Mouse (Mus musculus): Measurements from ENCODE around the gene Zfp764. TPM values are rescaled to one million over a fixed set of nuclear protein-coding genes. Genes with fewer than 3 reads are reported as not detected.
"Not testable (repeated sequence)": the region's sequence is repeated elsewhere in the genome, so short reads cannot be mapped to it uniquely, and the experiment has no call there.

The Zfp764 gene
- 9.0 and 9.5 TPM in 2 replicates for polyA plus RNA-seq (2015; fragmentation: Nextera tagmentation; extraction: Ambion mirVana)

- 3% methylated on average over 40 of the region's 40 CpGs for WGBS
These were observed at the start of gene Zfp764 for GRCm38 (mm10) chr7:127406002-127406987. Zfp764 (minus strand) TSS chr7:127406822.

DNA sequence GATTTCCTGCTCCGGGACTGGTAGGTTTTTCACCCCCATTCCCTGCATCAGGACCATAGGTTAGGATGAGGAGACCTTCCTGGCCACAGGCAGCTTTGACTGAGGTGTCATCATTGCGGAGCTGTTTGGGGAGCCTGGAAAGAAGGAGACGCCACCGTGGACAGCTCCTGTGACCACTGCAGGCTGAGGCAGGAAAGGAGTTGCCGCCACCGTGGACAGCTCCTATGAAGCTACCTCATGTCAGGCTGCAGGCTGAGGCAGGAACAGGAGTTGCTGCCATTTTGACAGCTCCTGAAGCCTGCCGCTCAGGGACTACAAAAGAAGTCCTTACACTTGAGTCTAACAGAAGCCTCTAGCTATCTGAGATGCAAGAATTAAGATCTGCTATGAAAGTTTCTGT is 48.3 kb upstream of the Zfp764 start:
- peaks cover 10% of the 10 kb centered on the region for H3K9me3 ChIP-seq (ENCODE audit: low read length)
- no peak overlapping the region for H3K4me3 ChIP-seq (ENCODE audit: low read length)
- no peak for ATAC-seq (ENCODE audit: low FRiP score, low TSS enrichment)
- H3K36me3 ChIP-seq (ENCODE audit: insufficient read depth, low read length): peaks cover 26% of the 10 kb centered on the region
- H3K27ac ChIP-seq (ENCODE audit: low read length): no peak overlapping the region
- WGBS: 87% methylated on average over 7 of the region's 7 CpGs
- H3K9ac ChIP-seq (replicated peaks; ENCODE audit: low read length): no peak overlapping the region
- H3K27me3 ChIP-seq (ENCODE audit: insufficient read depth, low read length): no peaks in the 10 kb centered on the region
- H3K4me2 ChIP-seq (replicated peaks; ENCODE audit: low read depth, low read length): no peak overlapping the region
- peaks cover 21% of the 10 kb centered on the region for H3K4me1 ChIP-seq (ENCODE audit: insufficient read depth, low read length)

More at GRCm38 (mm10) chr7:127406002-127406987, at the start of gene Zfp764:
- H3K9me3 ChIP-seq (ENCODE audit: low read length); H3K36me3 ChIP-seq (ENCODE audit: insufficient read depth, low read length); H3K4me1 ChIP-seq (ENCODE audit: insufficient read depth, low read length); H3K27me3 ChIP-seq (ENCODE audit: insufficient read depth, low read length): not testable (repeated sequence)
- H3K4me2 ChIP-seq (replicated peaks; ENCODE audit: low read depth, low read length): peak within 1 kb of the TSS; percentile 90
- peak within 1 kb of the TSS; percentile 84 for H3K9ac ChIP-seq (replicated peaks; ENCODE audit: low read length)
- H3K4me3 ChIP-seq (ENCODE audit: low read length): peak within 1 kb of the TSS; percentile 65
- ATAC-seq (ENCODE audit: low FRiP score, low TSS enrichment): peak; percentile 89
- H3K27ac ChIP-seq (ENCODE audit: low read length): peak within 1 kb of the TSS; percentile 78

GRCm38 (mm10) chr7:127453056-127453455 is 46.4 kb upstream of the Zfp764 start:
- WGBS: 93% methylated on average over 2 of the region's 2 CpGs
- no peak overlapping the region for H3K9ac ChIP-seq (replicated peaks; ENCODE audit: low read length)
- peaks cover 18% of the 10 kb centered on the region for H3K36me3 ChIP-seq (ENCODE audit: insufficient read depth, low read length)
- H3K4me2 ChIP-seq (replicated peaks; ENCODE audit: low read depth, low read length): no peak overlapping the region
- H3K27me3 ChIP-seq (ENCODE audit: insufficient read depth, low read length): no peaks in the 10 kb centered on the region
- H3K4me1 ChIP-seq (ENCODE audit: insufficient read depth, low read length): peaks cover 27% of the 10 kb centered on the region
- no peak overlapping the region for H3K27ac ChIP-seq (ENCODE audit: low read length)
- peaks cover 10% of the 10 kb centered on the region for H3K9me3 ChIP-seq (ENCODE audit: low read length)
- H3K4me3 ChIP-seq (ENCODE audit: low read length): no peak overlapping the region
- no peak for ATAC-seq (ENCODE audit: low FRiP score, low TSS enrichment)

DNA sequence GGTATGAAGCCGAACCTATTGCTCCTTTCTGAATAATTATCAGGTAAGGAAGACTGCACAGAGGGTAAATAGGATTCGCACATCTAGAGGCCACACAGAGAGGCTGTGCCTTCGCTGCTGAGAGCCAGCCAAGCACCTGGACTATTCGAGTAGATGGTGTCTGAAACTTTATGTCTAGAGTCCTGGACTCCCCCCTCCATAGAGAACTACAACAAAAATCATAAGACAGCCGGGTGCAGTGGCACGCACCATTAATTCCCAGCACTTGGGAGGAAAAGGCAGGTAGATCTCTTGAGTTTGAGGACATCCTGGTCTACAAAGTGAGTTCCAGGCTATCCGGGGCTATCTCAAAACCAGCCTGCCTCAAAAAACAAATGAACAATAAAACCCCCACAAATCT is 43.3 kb upstream of the Zfp764 start:
- ATAC-seq (ENCODE audit: low FRiP score, low TSS enrichment): no peak
- Histone ChIP-seq H3K4me1 (ENCODE audit: insufficient read depth, low read length) (peaks cover 33% of the 10 kb centered on the region), H3K36me3 (ENCODE audit: insufficient read depth, low read length) (peaks cover 14% of the 10 kb centered on the region), H3K27me3 (ENCODE audit: insufficient read depth, low read length) (no peaks in the 10 kb centered on the region), H3K27ac (ENCODE audit: low read length) (no peak overlapping the region), H3K9me3 (ENCODE audit: low read length) (no peaks in the 10 kb centered on the region), H3K9ac (replicated peaks; ENCODE audit: low read length) (peak overlapping the region; percentile 67), H3K4me2 (replicated peaks; ENCODE audit: low read depth, low read length) (peak overlapping the region; percentile 91), H3K4me3 (ENCODE audit: low read length) (peak overlapping the region; percentile 98)
- WGBS: 72% methylated on average over 7 of the region's 7 CpGs

- H3K27me3 ChIP-seq (ENCODE audit: insufficient read depth, low read length): no peaks in the 10 kb centered on the region
- H3K4me3 ChIP-seq (ENCODE audit: low read length): peak within 1 kb of the TSS; percentile 98
- ATAC-seq (ENCODE audit: low FRiP score, low TSS enrichment): peak; percentile 92
- peaks cover 25% of the 10 kb centered on the region for H3K36me3 ChIP-seq (ENCODE audit: insufficient read depth, low read length)
- H3K4me2 ChIP-seq (replicated peaks; ENCODE audit: low read depth, low read length): peak within 1 kb of the TSS; percentile 91
- peak within 1 kb of the TSS; percentile 96 for H3K9ac ChIP-seq (replicated peaks; ENCODE audit: low read length)
- no peaks in the 10 kb centered on the region for H3K9me3 ChIP-seq (ENCODE audit: low read length)
- under 1% methylated on average over 54 of the region's 54 CpGs for WGBS
- H3K4me1 ChIP-seq (ENCODE audit: insufficient read depth, low read length): peaks cover 33% of the 10 kb centered on the region
- peak within 1 kb of the TSS; percentile 96 for H3K27ac ChIP-seq (ENCODE audit: low read length)
These were observed 42.1 kb upstream of the Zfp764 start, which contains the start of gene Zfp689 for GRCm38 (mm10) chr7:127448521-127449300. Zfp689 (minus strand) TSS chr7:127449158.

DNA sequence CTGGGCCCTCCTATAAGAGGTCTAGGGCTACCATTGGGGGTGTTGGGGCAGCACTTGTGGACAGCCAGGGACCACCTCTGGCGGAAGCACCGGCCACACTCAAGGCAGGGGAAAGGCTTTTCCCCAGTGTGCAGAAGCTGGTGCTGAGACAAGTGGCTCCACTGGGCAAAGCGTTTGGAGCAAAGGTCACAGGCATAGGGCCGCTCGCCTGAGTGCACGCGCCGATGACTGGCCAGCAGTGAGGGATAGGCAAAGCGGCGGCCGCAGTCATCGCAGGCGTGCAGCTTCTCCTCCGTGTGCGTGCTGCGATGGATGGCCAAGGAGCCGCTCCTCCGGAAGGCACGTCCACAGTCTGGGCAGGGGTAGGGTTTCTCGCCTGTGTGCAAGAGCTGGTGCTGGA is 37.4 kb upstream of the Zfp764 start:
- Histone ChIP-seq H3K9me3 (ENCODE audit: low read length) (no peaks in the 10 kb centered on the region), H3K4me2 (replicated peaks; ENCODE audit: low read depth, low read length) (no peak overlapping the region), H3K4me1 (ENCODE audit: insufficient read depth, low read length) (0 out of 2 replicates have a peak, but pooled peaks cover 6% of the 10 kb centered on the region), H3K9ac (replicated peaks; ENCODE audit: low read length) (no peak overlapping the region), H3K27ac (ENCODE audit: low read length) (no peak overlapping the region), H3K27me3 (ENCODE audit: insufficient read depth, low read length) (no peaks in the 10 kb centered on the region), H3K4me3 (ENCODE audit: low read length) (no peak overlapping the region), H3K36me3 (ENCODE audit: insufficient read depth, low read length) (peaks cover 39% of the 10 kb centered on the region)
- 92% methylated on average over 20 of the region's 20 CpGs for WGBS
- no peak for ATAC-seq (ENCODE audit: low FRiP score, low TSS enrichment)

DNA sequence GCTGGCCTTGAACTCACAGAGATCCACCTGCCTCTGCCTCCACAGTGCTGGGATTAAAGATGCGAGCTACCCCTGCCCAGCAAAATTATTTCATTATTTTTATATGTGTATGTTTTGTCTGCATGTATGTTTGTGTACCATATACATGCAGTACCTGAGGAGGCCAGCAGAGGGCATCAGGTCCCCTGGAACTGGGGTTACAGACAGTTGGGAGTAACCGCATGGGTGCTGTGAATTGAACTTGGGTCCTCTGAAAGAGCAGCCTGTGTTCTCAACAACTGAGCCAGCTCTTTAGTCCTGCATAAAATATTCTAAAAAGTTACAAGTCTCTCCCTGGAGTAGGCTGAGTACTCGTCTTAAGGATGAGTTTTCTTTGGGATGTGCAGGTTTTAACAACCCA is 31.1 kb upstream of the Zfp764 start:
- H3K4me3 ChIP-seq (ENCODE audit: low read length): no peak overlapping the region
- H3K4me2 ChIP-seq (replicated peaks; ENCODE audit: low read depth, low read length): no peak overlapping the region
- no peaks in the 10 kb centered on the region for H3K27me3 ChIP-seq (ENCODE audit: insufficient read depth, low read length)
- no peak for ATAC-seq (ENCODE audit: low FRiP score, low TSS enrichment)
- no peak overlapping the region for H3K27ac ChIP-seq (ENCODE audit: low read length)
- H3K4me1 ChIP-seq (ENCODE audit: insufficient read depth, low read length): no peaks in the 10 kb centered on the region
- no peak overlapping the region for H3K9ac ChIP-seq (replicated peaks; ENCODE audit: low read length)
- WGBS: 88% methylated on average over 3 of the region's 3 CpGs
- peaks cover 8% of the 10 kb centered on the region for H3K36me3 ChIP-seq (ENCODE audit: insufficient read depth, low read length)
- no peaks in the 10 kb centered on the region; the same call in 1 of the 2 replicates for H3K9me3 ChIP-seq (ENCODE audit: low read length)

- Histone ChIP-seq H3K4me2 (replicated peaks; ENCODE audit: low read depth, low read length) (no peak overlapping the region), H3K9me3 (ENCODE audit: low read length) (no peaks in the 10 kb centered on the region; the same call in 1 of the 2 replicates), H3K4me3 (ENCODE audit: low read length) (no peak overlapping the region), H3K27me3 (ENCODE audit: insufficient read depth, low read length) (no peaks in the 10 kb centered on the region), H3K4me1 (ENCODE audit: insufficient read depth, low read length) (no peaks in the 10 kb centered on the region), H3K27ac (ENCODE audit: low read length) (no peak overlapping the region), H3K36me3 (ENCODE audit: insufficient read depth, low read length) (no peaks in the 10 kb centered on the region), H3K9ac (replicated peaks; ENCODE audit: low read length) (no peak overlapping the region)
- ATAC-seq (ENCODE audit: low FRiP score, low TSS enrichment): no peak
- WGBS: 88% methylated on average over 4 of the region's 4 CpGs
These were observed 28.6 kb upstream of the Zfp764 start for GRCm38 (mm10) chr7:127435206-127435605.

- Histone ChIP-seq H3K27me3 (ENCODE audit: insufficient read depth, low read length) (peaks cover 6% of the 10 kb centered on the region; the same call in 1 of the 2 replicates), H3K36me3 (ENCODE audit: insufficient read depth, low read length) (no peaks in the 10 kb centered on the region), H3K4me1 (ENCODE audit: insufficient read depth, low read length) (peaks cover 4% of the 10 kb centered on the region), H3K9ac (replicated peaks; ENCODE audit: low read length) (no peak overlapping the region), H3K27ac (ENCODE audit: low read length) (no peak overlapping the region), H3K9me3 (ENCODE audit: low read length) (no peaks in the 10 kb centered on the region), H3K4me2 (replicated peaks; ENCODE audit: low read depth, low read length) (no peak overlapping the region), H3K4me3 (ENCODE audit: low read length) (no peak overlapping the region)
- WGBS: 67% methylated on average over 3 of the region's 3 CpGs
- no peak for ATAC-seq (ENCODE audit: low FRiP score, low TSS enrichment)
These were observed 19.7 kb upstream of the Zfp764 start for GRCm38 (mm10) chr7:127426354-127426753.

All from kidney, embryonic 16.5 days (tissue).